Mouse (Mus musculus): Measurements from ENCODE around the gene Coro1a.

DNA sequence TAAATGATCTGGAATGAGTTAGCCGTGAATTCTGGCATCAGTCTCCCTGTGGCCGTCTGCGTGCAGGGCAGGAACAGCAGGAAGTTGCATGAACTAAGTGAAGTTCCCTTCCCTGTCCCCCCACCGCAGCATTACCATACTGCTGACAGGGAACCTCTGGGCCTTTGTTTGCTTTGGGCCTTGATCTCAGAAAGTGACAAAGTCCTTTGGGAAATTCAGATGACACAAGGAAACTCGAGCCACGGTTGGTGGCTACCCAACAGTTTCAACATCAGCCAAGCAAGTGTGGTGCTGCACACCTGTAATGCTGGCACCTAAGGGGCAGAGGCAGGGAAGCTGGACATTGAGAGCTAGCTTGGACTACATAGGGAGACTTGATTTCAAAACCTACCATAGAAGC is 39.2 kb upstream of the Coro1a start:
- TF ChIP-seq CTCF (IDR thresholded peaks at IDR 0.05): no peak
- no peak for TF ChIP-seq EP300 (IDR thresholded peaks at IDR 0.05)
